Mouse (Mus musculus) spleen, embryonic (tissue): Measurements from ENCODE around the gene Thtpa.

Source experiments
- CTCF ChIA-PET: fragments of 350-600 bp; sonication (Branson Sonifier 250); formaldehyde crosslinking; loops from one replicate; lab custom pipeline; 2022; lab: Charles Lee

The Thtpa gene

DNA sequence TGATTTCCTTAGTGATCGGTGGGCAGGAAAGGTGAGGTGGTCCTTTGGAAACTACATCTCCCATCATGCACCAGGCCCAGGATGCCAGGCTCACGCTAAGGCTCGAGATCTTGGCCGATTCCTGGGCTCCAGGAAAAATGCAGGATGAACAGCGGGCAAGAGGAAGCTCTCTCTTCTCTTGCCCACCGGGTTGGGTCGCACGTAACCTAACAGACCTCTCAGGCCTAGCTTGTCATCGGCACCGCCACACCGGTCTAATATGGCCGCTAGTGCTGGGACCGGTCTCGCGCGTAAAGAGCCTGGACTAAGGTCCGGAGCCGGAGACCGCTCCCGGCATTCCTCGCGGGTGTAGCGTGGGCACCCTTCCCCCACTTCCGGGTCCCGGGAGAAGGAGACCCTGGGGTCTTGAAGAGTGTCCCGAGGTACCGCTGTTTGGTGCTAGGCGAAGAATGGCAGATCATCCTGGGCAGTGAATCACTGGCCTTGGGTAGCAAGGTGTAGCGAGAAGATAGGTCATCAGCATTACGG lies at the start of gene Thtpa:
Gene Thtpa (plus strand): TSS at position 81 of the 528 bp plus-strand sequence.
- CTCF ChIA-PET, result no interaction called here

GRCm38 (mm10) chr14:55047971-55048531 lies 46.5 kb upstream of the Thtpa start:
- CTCF ChIA-PET, result interaction anchor here (0.6 kb wide), 2 partner anchors 24 to 110 kb away, joined by 3 to 7 read pairs; no protein-coding TSS in a partner anchor

- CTCF ChIA-PET, result no interaction called here
These were observed 42.1 kb upstream of the Thtpa start for GRCm38 (mm10) chr14:55052496-55052895.

GRCm38 (mm10) chr14:55053050-55053449 lies 41.5 kb upstream of the Thtpa start:
- CTCF ChIA-PET, result no interaction called here

- CTCF ChIA-PET, result no interaction called here
These were observed 40.8 kb upstream of the Thtpa start for GRCm38 (mm10) chr14:55053708-55054190.

- CTCF ChIA-PET, result no interaction called here
These were observed 40.3 kb upstream of the Thtpa start for GRCm38 (mm10) chr14:55054191-55054749.

GRCm38 (mm10) chr14:55055167-55055834 lies 39.3 kb upstream of the Thtpa start:
- CTCF ChIA-PET, result no interaction called here

DNA sequence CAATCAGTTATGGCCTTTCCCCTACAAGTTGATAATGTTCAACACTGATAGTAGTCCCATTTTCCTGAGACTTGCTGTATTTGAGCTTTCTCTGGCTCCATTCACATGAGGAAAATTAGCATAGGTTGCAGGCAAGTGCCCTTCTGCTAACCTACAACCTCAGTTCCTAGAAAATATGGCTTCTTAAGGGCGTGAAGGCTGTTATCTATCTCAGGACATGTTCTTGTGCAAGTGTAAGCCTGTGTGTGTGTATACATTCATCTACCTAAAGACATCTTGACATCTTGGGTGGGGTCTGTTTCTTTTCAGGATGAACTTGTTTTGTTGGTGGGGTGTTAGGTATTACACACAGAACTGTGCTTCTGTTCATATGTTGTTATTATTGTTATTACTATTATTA lies 35.6 kb upstream of the Thtpa start:
- CTCF ChIA-PET, result no interaction called here

- CTCF ChIA-PET, result no interaction called here
These were observed 34.7 kb upstream of the Thtpa start for GRCm38 (mm10) chr14:55059931-55060330.

GRCm38 (mm10) chr14:55061845-55062244 lies 32.7 kb upstream of the Thtpa start:
- CTCF ChIA-PET, result no interaction called here

DNA sequence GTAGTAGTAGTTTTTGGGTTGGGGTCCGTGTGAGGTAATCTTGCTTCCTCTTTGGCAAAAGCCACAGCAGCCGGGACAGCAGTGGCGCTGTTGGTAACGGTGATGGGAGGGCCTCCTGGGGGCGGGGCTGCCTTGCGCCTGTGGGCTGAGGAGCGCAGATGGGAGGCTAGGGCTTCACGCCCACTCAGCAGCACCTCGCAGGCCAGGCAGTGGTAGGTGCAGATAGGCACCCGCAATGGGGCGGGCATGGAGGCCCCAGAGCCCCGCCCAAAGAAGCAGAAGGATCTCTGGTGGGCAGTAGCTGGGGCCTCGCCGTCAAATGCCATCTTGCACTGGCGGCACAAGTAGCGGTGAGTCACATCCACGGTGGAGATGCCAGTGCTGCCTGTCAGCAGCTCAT lies 32.0 kb upstream of the Thtpa start:
- CTCF ChIA-PET, result no interaction called here

DNA sequence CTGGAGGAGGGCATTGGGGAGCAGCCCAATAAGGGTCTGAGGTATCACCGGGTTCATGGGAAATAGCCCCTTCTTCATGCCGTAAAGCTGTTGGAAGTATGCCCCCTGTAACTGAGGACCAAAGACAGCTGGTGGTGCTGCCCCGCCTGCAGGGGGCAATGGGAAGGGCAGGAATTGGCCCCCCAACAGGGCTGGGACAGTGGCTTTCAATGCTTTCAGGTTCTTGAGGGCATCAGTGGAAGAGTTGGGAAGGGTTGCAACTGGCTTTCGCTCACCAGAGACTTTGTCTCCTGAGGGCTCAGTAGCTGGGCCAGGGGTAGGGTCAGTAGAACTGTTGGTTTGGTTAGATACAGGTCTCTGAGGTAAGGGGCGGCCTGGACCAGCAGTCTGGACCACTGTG lies 31.5 kb upstream of the Thtpa start:
- CTCF ChIA-PET, result no interaction called here

GRCm38 (mm10) chr14:55063581-55064381 lies 30.8 kb upstream of the Thtpa start:
- CTCF ChIA-PET, result no interaction called here

DNA sequence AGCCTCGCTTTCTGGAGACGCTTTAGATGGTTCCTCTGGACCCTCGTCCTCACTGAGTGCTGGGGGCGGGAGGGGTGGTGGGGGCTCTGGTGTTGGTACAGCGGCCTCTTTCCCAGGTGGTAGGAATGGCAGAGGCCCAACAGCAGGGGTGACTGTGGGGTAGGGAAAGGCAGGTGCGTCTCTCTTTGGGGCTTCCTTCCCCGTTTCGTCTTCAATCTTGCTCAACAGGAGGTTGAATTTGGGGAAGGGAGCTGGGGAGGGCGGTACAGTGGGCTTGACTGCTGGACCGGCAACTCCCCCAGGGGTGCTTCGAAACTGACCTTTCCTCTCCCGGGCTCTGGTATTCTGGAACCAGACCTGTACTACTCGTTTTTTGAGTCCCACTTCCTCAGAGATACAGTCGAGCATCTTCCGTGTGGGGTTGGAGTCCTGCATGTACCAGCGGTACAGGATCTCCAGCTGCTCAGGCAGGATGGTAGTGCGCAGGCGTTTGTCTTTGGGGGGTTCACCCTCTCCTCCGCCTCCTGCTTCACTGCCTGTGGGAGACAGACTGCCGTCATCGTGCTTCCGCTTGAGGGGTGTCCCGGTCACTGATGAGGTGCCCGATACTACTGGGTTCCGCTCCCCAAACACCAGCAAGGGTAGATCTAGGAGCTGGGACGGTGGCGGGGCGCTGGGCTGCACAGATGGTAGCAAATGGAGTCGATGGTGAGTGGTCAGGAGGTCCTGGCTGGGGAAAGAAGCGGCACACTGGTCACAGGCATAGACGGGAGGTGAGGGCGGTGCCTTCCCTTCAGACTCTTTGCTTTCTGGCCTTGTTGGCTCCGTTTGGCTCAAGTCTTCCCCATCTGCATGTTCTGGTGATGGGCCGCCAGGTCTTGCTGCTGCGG lies 29.9 kb upstream of the Thtpa start:
- CTCF ChIA-PET, result no interaction called here

- CTCF ChIA-PET, result no interaction called here
These were observed 29.2 kb upstream of the Thtpa start for GRCm38 (mm10) chr14:55065391-55065790.

- CTCF ChIA-PET, result interaction anchor here (1.1 kb wide), 1 partner anchor 32 kb away, joined by 4 read pairs; no protein-coding TSS in a partner anchor
These were observed 28.5 kb upstream of the Thtpa start for GRCm38 (mm10) chr14:55066042-55066441.

GRCm38 (mm10) chr14:55071756-55072155 lies 22.8 kb upstream of the Thtpa start:
- CTCF ChIA-PET, result no interaction called here

GRCm38 (mm10) chr14:55074416-55074815 lies 20.2 kb upstream of the Thtpa start:
- CTCF ChIA-PET, result no interaction called here

- CTCF ChIA-PET, result interaction anchor here (0.6 kb wide), 1 partner anchor 49 kb away, joined by 7 read pairs; no protein-coding TSS in a partner anchor
These were observed 18.4 kb upstream of the Thtpa start for GRCm38 (mm10) chr14:55076224-55076623.

DNA sequence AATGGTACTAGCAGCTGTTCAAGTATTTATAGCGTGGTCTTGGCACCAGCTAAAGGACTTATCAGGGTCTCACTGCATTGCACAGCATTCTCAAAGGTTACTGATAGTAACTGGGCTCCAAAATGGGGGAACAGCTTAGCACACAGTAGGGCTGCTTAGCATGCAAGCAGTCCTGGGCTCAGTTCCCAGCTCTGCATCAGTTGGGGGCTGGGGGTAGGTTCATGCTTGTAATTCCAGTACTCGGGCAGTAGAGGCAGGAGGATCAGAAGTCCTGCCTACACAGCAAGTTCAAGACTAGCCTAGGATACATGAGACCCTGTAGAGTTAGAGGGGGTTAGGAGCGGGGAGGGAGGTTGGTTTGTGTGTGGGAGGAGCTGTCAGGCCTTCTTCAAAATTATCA lies 17.6 kb upstream of the Thtpa start:
- CTCF ChIA-PET, result no interaction called here
